Mouse (Mus musculus) retina, postnatal 1 day (tissue): Measurements from ENCODE around the gene Ankmy1.

Source experiments
- DNase-seq: peaks from one replicate; pipeline ENCODE4 v3.0.0-alpha.2; 2012

The Ankmy1 gene

GRCm38 (mm10) chr1:92814319-92814718 is 88.4 kb downstream of the Ankmy1 start:
- DNase-seq: no peak
